Mouse (Mus musculus) forebrain, embryonic 14.5 days (tissue): ENCODE results near the gene 4930539E08Rik. TPM values are rescaled to one million over a fixed set of nuclear protein-coding genes. Genes with fewer than 3 reads are reported as not detected.

Source experiments
- ATAC-seq: fragments of 200-750 bp; cut with Nextera tagmentation; 2 replicates; pipeline ENCODE4 v1.8.0; 2017; ENCODE audit warnings: mild to moderate bottlenecking, moderate library complexity
- DNase-seq: peaks from one replicate; pipeline ENCODE4 v3.0.0-alpha.2; 2015; ENCODE audit warnings: low spot score
- H3K27ac ChIP-seq: fragments of 300-500 bp; sonication (generic); 2 replicates; pipeline ENCODE4 v1.5.1; 2014; ENCODE audit warnings: low read depth, mild to moderate bottlenecking, control low read depth, low read length, moderate library complexity
- H3K27me3 ChIP-seq: fragments of 300-500 bp; sonication (generic); replicated peaks from 2 replicates; pipeline ENCODE4 v1.6.1; 2014; ENCODE audit warnings: low read length, control low read depth, mixed read lengths; ENCODE audit not compliant: control insufficient read depth, insufficient read depth
- H3K36me3 ChIP-seq: fragments of 300-500 bp; sonication (generic); 2 replicates; pipeline ENCODE4 v1.6.1; 2014; ENCODE audit warnings: low read length, control low read depth; ENCODE audit not compliant: control insufficient read depth, insufficient read depth
- H3K4me1 ChIP-seq: fragments of 300-500 bp; sonication (generic); 2 replicates; pipeline ENCODE4 v1.6.1; 2014; ENCODE audit warnings: antibody characterized with exemption, low read length, control low read depth; ENCODE audit not compliant: control insufficient read depth, insufficient read depth
- H3K4me2 ChIP-seq: fragments of 300-500 bp; sonication (generic); 2 replicates; pipeline ENCODE4 v1.6.1; 2014; ENCODE audit warnings: mild to moderate bottlenecking, control low read depth, low read length
- H3K4me3 ChIP-seq: fragments of 300-500 bp; sonication (generic); 2 replicates; pipeline ENCODE4 v1.5.1; 2014; ENCODE audit warnings: low read depth, low read length, control low read depth
- H3K9ac ChIP-seq: fragments of 300-500 bp; sonication (generic); 2 replicates; pipeline ENCODE4 v1.6.1; 2014; ENCODE audit warnings: mild to moderate bottlenecking, low read length, control low read depth, moderate library complexity
- H3K9me3 ChIP-seq: fragments of 300-500 bp; sonication (generic); replicated peaks from 2 replicates; pipeline ENCODE4 v1.6.1; 2016; ENCODE audit warnings: low read length, control low read depth, mixed read lengths; ENCODE audit not compliant: control insufficient read depth
- WGBS: fragments of 180-500 bp; shearing (Covaris S2); extraction: QIAGEN DNeasy Blood & Tissue Kit; methylation state at CpG from one replicate; pipeline ENCODE4 v1.1.7; 2014; 5-methylcytosine and 5-hydroxymethylcytosine counted together
- polyA plus RNA-seq: library from polyadenylated mRNA; unstranded; fragments of >200 nt; fragmentation: Nextera tagmentation; extraction: Ambion mirVana; gene quantifications from 2 replicates; pipeline ENCODE4 v1.2.1, GENCODE M21; 2014

4930539E08Rik gene
- polyA plus RNA-seq, 1 experiment from 2014 or later, result 0.50 TPM

GRCm38 (mm10) chr17:28932274-28932673 is 17.1 kb upstream of the 4930539E08Rik start:
- Histone ChIP-seq H3K9me3 (no peaks in the 10 kb centered on the region), H3K36me3 (no peaks in the 10 kb centered on the region), H3K9ac (no peak overlapping the region), H3K4me2 (no peak overlapping the region), H3K27ac (no peak overlapping the region), H3K27me3 (no peaks in the 10 kb centered on the region), H3K4me1 (peaks cover 8% of the 10 kb centered on the region), H3K4me3 (no peak overlapping the region)
- 89% methylated on average over 4 of the region's 4 CpGs for WGBS
- DNase-seq (no peak), ATAC-seq (no peak)

GRCm38 (mm10) chr17:28931436-28932211 is 16.5 kb upstream of the 4930539E08Rik start:
- H3K27me3 ChIP-seq, result no peaks in the 10 kb centered on the region
- H3K4me3 ChIP-seq, result no peak overlapping the region
- H3K36me3 ChIP-seq, result no peaks in the 10 kb centered on the region
- H3K4me1 ChIP-seq, result peaks cover 8% of the 10 kb centered on the region
- ATAC-seq (no peak), DNase-seq (no peak)
- H3K27ac ChIP-seq, result no peak overlapping the region
- no peaks in the 10 kb centered on the region for H3K9me3 ChIP-seq
- no peak overlapping the region for H3K4me2 ChIP-seq
- 89% methylated on average over 18 of the region's 18 CpGs for WGBS
- no peak overlapping the region for H3K9ac ChIP-seq

DNA sequence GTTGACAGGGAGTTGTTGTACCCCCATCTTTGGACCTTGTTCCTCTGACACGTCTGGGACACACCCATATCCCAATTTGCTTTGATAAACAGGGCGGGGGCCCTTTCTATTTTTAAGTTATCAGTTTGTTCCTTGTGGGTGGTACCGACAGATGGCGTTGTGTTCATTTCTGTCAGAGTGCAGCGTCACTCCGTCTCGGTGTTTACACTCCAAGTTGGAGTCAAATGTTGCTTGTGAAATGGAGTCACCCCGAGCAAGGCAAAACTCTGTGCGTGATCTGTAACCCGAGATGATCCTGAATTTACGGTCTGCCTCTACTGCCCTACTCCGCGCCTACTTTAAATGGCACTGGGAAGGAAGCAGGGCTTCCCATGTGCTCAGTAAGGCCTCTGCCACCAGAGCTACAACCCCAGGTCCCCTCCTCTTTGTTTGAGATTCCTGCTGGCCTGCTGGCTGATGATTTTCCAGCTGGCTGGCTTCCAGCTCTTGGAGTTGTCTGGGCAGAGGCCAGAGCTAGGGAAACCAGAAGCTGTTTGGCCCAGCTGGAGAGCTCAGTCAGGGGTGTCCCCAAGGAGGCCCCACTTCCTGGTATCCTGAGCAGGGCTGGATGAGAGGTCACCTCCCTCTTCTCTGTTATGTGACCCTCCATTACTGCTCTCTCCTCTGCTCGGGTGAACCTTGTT is 15.4 kb upstream of the 4930539E08Rik start:
- Histone ChIP-seq H3K4me2 (peak overlapping the region; percentile 12; the same call in 1 of the 2 replicates), H3K9ac (peak overlapping the region; percentile 5; the same call in 1 of the 2 replicates)

GRCm38 (mm10) chr17:28929369-28929768 is 14.2 kb upstream of the 4930539E08Rik start:
- ATAC-seq (no peak), DNase-seq (no peak)
- 93% methylated on average over 4 of the region's 4 CpGs for WGBS
- Histone ChIP-seq H3K27ac (no peak overlapping the region), H3K9ac (no peak overlapping the region), H3K4me1 (peaks cover 8% of the 10 kb centered on the region), H3K36me3 (no peaks in the 10 kb centered on the region), H3K9me3 (no peaks in the 10 kb centered on the region), H3K4me2 (no peak overlapping the region), H3K27me3 (no peaks in the 10 kb centered on the region), H3K4me3 (no peak overlapping the region)

More for the DNA sequence above, 15.4 kb upstream of the 4930539E08Rik start:
- ATAC-seq (peak; percentile 63), DNase-seq (peak; percentile 80)
- Histone ChIP-seq H3K27me3 (no peaks in the 10 kb centered on the region), H3K27ac (peak overlapping the region; percentile 48; the same call in 1 of the 2 replicates), H3K9me3 (no peaks in the 10 kb centered on the region), H3K4me3 (no peak overlapping the region), H3K4me1 (peaks cover 8% of the 10 kb centered on the region), H3K36me3 (no peaks in the 10 kb centered on the region)
- WGBS, result 32% methylated on average over 14 of the region's 14 CpGs

DNA sequence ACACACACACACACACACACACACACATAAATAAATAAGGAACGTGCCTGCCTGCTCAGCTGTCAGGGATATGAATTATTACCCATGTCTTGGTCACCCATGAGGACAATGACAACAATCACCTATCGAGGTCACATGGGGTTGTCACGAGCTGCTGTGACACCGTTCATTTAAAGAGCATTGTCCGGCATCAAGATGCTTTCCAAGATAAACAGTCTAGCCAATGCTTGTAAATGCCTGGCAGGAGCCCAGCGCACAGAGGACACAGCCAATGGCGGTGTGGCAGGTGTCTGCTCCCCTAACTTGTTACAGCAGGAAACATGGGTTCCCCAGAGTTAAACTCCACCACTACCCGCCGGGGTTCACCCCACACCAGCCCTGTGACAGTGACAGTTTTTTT is 12.9 kb upstream of the 4930539E08Rik start:
- no peak overlapping the region for H3K4me3 ChIP-seq
- no peak overlapping the region for H3K27ac ChIP-seq
- H3K36me3 ChIP-seq, result no peaks in the 10 kb centered on the region
- DNase-seq (no peak), ATAC-seq (no peak)
- peaks cover 8% of the 10 kb centered on the region for H3K4me1 ChIP-seq
- no peaks in the 10 kb centered on the region for H3K27me3 ChIP-seq
- 89% methylated on average over 9 of the region's 9 CpGs for WGBS
- H3K9me3 ChIP-seq, result no peaks in the 10 kb centered on the region
- no peak overlapping the region for H3K4me2 ChIP-seq
- no peak overlapping the region for H3K9ac ChIP-seq

- Histone ChIP-seq H3K4me3 (no peak overlapping the region), H3K9me3 (no peaks in the 10 kb centered on the region), H3K4me2 (no peak overlapping the region), H3K36me3 (no peaks in the 10 kb centered on the region), H3K27ac (no peak overlapping the region), H3K9ac (no peak overlapping the region), H3K27me3 (no peaks in the 10 kb centered on the region), H3K4me1 (peaks cover 8% of the 10 kb centered on the region)
- DNase-seq (peak; percentile 69), ATAC-seq (no peak)
- 52% methylated on average over 15 of the region's 15 CpGs for WGBS
Observed at GRCm38 (mm10) chr17:28926866-28927635, 11.9 kb upstream of the 4930539E08Rik start.

DNA sequence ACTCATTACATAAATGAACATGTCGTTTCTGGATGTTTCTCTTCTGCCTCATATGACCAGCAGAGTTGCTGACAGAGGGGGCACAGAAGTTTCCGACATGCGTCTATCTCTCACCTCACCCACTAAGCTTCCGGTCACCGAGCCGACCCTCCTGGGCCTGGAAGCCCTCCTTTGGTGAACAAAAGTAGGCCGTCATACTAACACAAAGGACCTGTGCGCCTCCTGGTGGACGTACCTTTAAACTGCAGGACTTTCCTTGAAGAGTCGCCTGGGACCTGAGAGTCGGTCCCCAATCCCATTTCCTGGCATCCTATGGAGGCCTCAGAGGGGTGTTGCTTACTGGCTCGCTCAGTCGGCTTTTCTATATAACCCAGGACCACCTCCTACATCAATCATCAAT is 11.3 kb upstream of the 4930539E08Rik start:
- DNase-seq (peak; percentile 91), ATAC-seq (no peak; the same call in 1 of the 2 replicates)
- no peaks in the 10 kb centered on the region for H3K9me3 ChIP-seq
- H3K36me3 ChIP-seq, result no peaks in the 10 kb centered on the region
- H3K4me2 ChIP-seq, result no peak overlapping the region
- no peaks in the 10 kb centered on the region for H3K27me3 ChIP-seq
- no peak overlapping the region for H3K9ac ChIP-seq
- 12% methylated on average over 13 of the region's 13 CpGs for WGBS
- peaks cover 8% of the 10 kb centered on the region for H3K4me1 ChIP-seq
- H3K27ac ChIP-seq, result no peak overlapping the region
- H3K4me3 ChIP-seq, result no peak overlapping the region

GRCm38 (mm10) chr17:28924957-28925595 is 10.0 kb upstream of the 4930539E08Rik start:
- no peak overlapping the region for H3K4me2 ChIP-seq
- no peak overlapping the region for H3K4me3 ChIP-seq
- H3K4me1 ChIP-seq, result peaks cover under 1% of the 10 kb centered on the region; the same call in 1 of the 2 replicates
- H3K27me3 ChIP-seq, result no peaks in the 10 kb centered on the region
- DNase-seq (no peak), ATAC-seq (no peak)
- no peaks in the 10 kb centered on the region for H3K36me3 ChIP-seq
- H3K27ac ChIP-seq, result no peak overlapping the region
- 85% methylated on average over 8 of the region's 8 CpGs for WGBS
- no peaks in the 10 kb centered on the region for H3K9me3 ChIP-seq
- no peak overlapping the region for H3K9ac ChIP-seq
